Mouse (Mus musculus): ENCODE measurements around the gene Ngrn.

- TF ChIP-seq POLR2A (IDR thresholded peaks at IDR 0.05; ENCODE audit: insufficient read depth, low read depth, low read length) (no peak), CTCF (IDR thresholded peaks at IDR 0.05) (no peak), EP300 (IDR thresholded peaks at IDR 0.05; ENCODE audit: insufficient read depth, low read depth, low read length) (no peak)
Measured at GRCm38 (mm10) chr7:80285725-80286124, 24.7 kb downstream of the Ngrn start.
